Comparison of ENCODE assay signal across 30 mouse cellular contexts in genomic region chr2:163538410-163538809, GRCm38 (mm10). TPM values are rescaled to one million over a fixed set of nuclear protein-coding genes. Genes with fewer than 3 reads are reported as not detected.
DNase-seq lines count a peak whose midpoint lies in the region; ATAC-seq and TF ChIP-seq lines count a peak whose summit lies in the region.
"Had no signal": no experiment of that assay in that cellular context is flagged by ENCODE, and none has a peak within 500 bp of the region (broad histone marks: within the 10 kb centered on the region; RNA-seq: fewer than 3 reads in every experiment).

No protein-coding gene starts in this region.

- no peaks in the 10 kb centered on the region for H3K27me3 ChIP-seq in liver, embryonic 11.5 days (replicated peaks; ENCODE audit: control insufficient read depth, insufficient read depth, low read length)
- H3K27me3 ChIP-seq in small intestine, adult 2 months (ENCODE audit: control insufficient read depth, insufficient read depth, low read length), result no peaks in the 10 kb centered on the region
- H3K27me3 ChIP-seq: neural tube, embryonic 15.5 days; stomach, embryonic 15.5 days had no signal

- no peak for ATAC-seq in liver, embryonic 11.5 days (replicated peaks; ENCODE audit: low FRiP score)
- ATAC-seq: forebrain, embryonic 16.5 days; hindbrain, postnatal 0 days had no signal

- DNase-seq in kidney, postnatal 36 days, result peak; percentile 41 to 51
- no peak for DNase-seq in kidney, adult 18-20 months
- DNase-seq in right cerebral cortex, adult 18-20 months, result peak; percentile 12
- DNase-seq in right cerebral cortex, postnatal 10 days (ENCODE audit: low spot score in 2 of 2), result no peak
- DNase-seq in liver, embryonic 11.5 days (ENCODE audit: low spot score), result no peak
- DNase-seq in embryo, embryonic 10 days (ENCODE audit: low spot score), result no peak
- DNase-seq in thymus, postnatal 4 days, result no peak
- DNase-seq: adrenal gland, postnatal 25 days; cerebellum, adult 9-10 months; gastrocnemius, postnatal 25 days; heart, adult 18-20 months; heart, postnatal 14 days; lung, adult 18-20 months; lung, postnatal 10 days; right cerebral cortex, postnatal 25 days; thymus, postnatal 25 days had no signal

- TF ChIP-seq CTCF in small intestine, adult 2 months (IDR thresholded peaks at IDR 0.05; ENCODE audit: extremely low read depth, insufficient read length, insufficient replicate concordance, low read depth, low read length), result no peak; the same call in 1 of the 2 replicates

- no peak for TF ChIP-seq POLR2A in small intestine, adult 2 months (IDR thresholded peaks at IDR 0.05; ENCODE audit: low read depth, low read length)

- H3K9ac ChIP-seq in liver, embryonic 11.5 days (ENCODE audit: low read depth, low read length), result no peak overlapping the region
- H3K9ac ChIP-seq: heart, embryonic 13.5 days; kidney, embryonic 15.5 days; neural tube, embryonic 15.5 days; stomach, embryonic 15.5 days had no signal

- no peak overlapping the region for H3K4me2 ChIP-seq in liver, embryonic 11.5 days
- H3K4me2 ChIP-seq: heart, embryonic 13.5 days; kidney, embryonic 15.5 days; midbrain, embryonic 11.5 days; neural tube, embryonic 15.5 days; stomach, embryonic 15.5 days had no signal

- no peak overlapping the region for H3K4me3 ChIP-seq in liver, embryonic 11.5 days (ENCODE audit: low read depth, low read length)
- peak overlapping the region; percentile 22; the same call in 1 of the 2 replicates for H3K4me3 ChIP-seq in small intestine, adult 2 months (ENCODE audit: low read depth, low read length)
- H3K4me3 ChIP-seq: forebrain, embryonic 10.5 days; heart, embryonic 13.5 days; kidney, embryonic 15.5 days; layer of hippocampus, adult 2 months; neural tube, embryonic 15.5 days; stomach, embryonic 15.5 days had no signal

- 81% methylated on average over 2 of the region's 2 CpGs for WGBS in liver, embryonic 11.5 days
- WGBS in small intestine, adult 2 months, result 52% methylated on average over 2 of the region's 2 CpGs

- peak overlapping the region; percentile 64 for H3K27ac ChIP-seq in liver, embryonic 11.5 days (ENCODE audit: low read depth, low read length)
- H3K27ac ChIP-seq in small intestine, adult 2 months (ENCODE audit: insufficient read depth, low read depth, low read length), result peak overlapping the region; percentile 79; the same call in 1 of the 2 replicates
- H3K27ac ChIP-seq: forebrain, embryonic 10.5 days; heart, embryonic 13.5 days; hindbrain, postnatal 0 days; kidney, embryonic 15.5 days; layer of hippocampus, adult 2 months; neural tube, embryonic 15.5 days; stomach, embryonic 15.5 days had no signal

- H3K4me1 ChIP-seq in liver, embryonic 11.5 days (replicated peaks; ENCODE audit: control insufficient read depth, insufficient read depth, low read length), result peaks cover 14% of the 10 kb centered on the region
- H3K4me1 ChIP-seq in small intestine, adult 2 months (ENCODE audit: control insufficient read depth, insufficient read depth, insufficient read length, low read length), result peaks cover 21% of the 10 kb centered on the region
- H3K4me1 ChIP-seq: stomach, embryonic 15.5 days had no signal

- H3K9me3 ChIP-seq in liver, embryonic 11.5 days (ENCODE audit: control insufficient read depth, low read length), result no peaks in the 10 kb centered on the region
- H3K9me3 ChIP-seq: forebrain, embryonic 10.5 days; heart, embryonic 13.5 days; kidney, embryonic 15.5 days; neural tube, embryonic 15.5 days; stomach, embryonic 15.5 days had no signal

- H3K36me3 ChIP-seq in liver, embryonic 11.5 days (ENCODE audit: control insufficient read depth, insufficient read depth, low read length), result no peaks in the 10 kb centered on the region
- H3K36me3 ChIP-seq in small intestine, adult 2 months (ENCODE audit: control insufficient read depth, insufficient read depth, low read length), result peaks cover 31% of the 10 kb centered on the region
- H3K36me3 ChIP-seq: forebrain, embryonic 10.5 days; heart, embryonic 13.5 days; kidney, embryonic 15.5 days; neural tube, embryonic 15.5 days; stomach, embryonic 15.5 days had no signal

RNA-seq across cellular contexts. Expression of gene Hnf4a, which starts 31.8 kb away (rescaled TPM):
- polyA plus RNA-seq in liver, embryonic 11.5 days (2014; fragmentation: Nextera tagmentation; extraction: Ambion mirVana), result 18.9 and 20.0 TPM in 2 replicates
- 179 and 397 TPM in 2 replicates for polyA plus RNA-seq in small intestine, adult 2 months (2012; rRNA removed)
- polyA plus RNA-seq: embryonic facial prominence, embryonic 11.5 days; forebrain, embryonic 10.5 days; hindbrain, embryonic 11.5 days; hindbrain, postnatal 0 days; limb, embryonic 11.5 days; midbrain, embryonic 11.5 days; midbrain, postnatal 0 days had no signal

RNA-seq across cellular contexts. Expression of gene R3hdml, which starts 46.3 kb away (rescaled TPM):
- not detected in 2 replicates for polyA plus RNA-seq in liver, embryonic 11.5 days (2014; fragmentation: Nextera tagmentation; extraction: Ambion mirVana)
- 0.11 and 2.7 TPM in 2 replicates for polyA plus RNA-seq in small intestine, adult 2 months (2012; rRNA removed)
- polyA plus RNA-seq: embryonic facial prominence, embryonic 11.5 days; forebrain, embryonic 10.5 days; forebrain, embryonic 16.5 days; heart, embryonic 13.5 days; limb, embryonic 11.5 days; midbrain, embryonic 11.5 days had no signal

Comparison
In these comparisons a context has a peak if more than half of its experiments do, and no peak if none do; other contexts are left out.
1. DNase-seq: peak in kidney, postnatal 36 days (2 of 2) and right cerebral cortex, adult 18-20 months (single experiment); none in kidney, adult 18-20 months (single experiment), right cerebral cortex, postnatal 10 days (0 of 2), liver, embryonic 11.5 days (single experiment), embryo, embryonic 10 days (single experiment) and thymus, postnatal 4 days (single experiment).